Mouse (Mus musculus): ENCODE data around the gene Crybb2.

The Crybb2 gene

GRCm38 (mm10) chr5:113031201-113031754 lies 38.6 kb downstream of the Crybb2 start:
- no peak for DNase-seq (ENCODE audit: low spot score in 2 of 2)

- no peak for DNase-seq (ENCODE audit: low spot score in 2 of 2)
Observed at GRCm38 (mm10) chr5:113030082-113030481, 39.8 kb downstream of the Crybb2 start.

- no peak for DNase-seq (ENCODE audit: low spot score in 2 of 2)
Observed at GRCm38 (mm10) chr5:113026706-113027105, 43.2 kb downstream of the Crybb2 start.

- no peak for DNase-seq (ENCODE audit: low spot score in 2 of 2)
Observed at GRCm38 (mm10) chr5:113024154-113024764, 45.7 kb downstream of the Crybb2 start.

- DNase-seq (ENCODE audit: low spot score in 2 of 2): peak; percentile 77 to 79
Observed at GRCm38 (mm10) chr5:113018190-113018589, 51.7 kb downstream of the Crybb2 start.

GRCm38 (mm10) chr5:113017004-113017403 lies 52.9 kb downstream of the Crybb2 start:
- no peak for DNase-seq (ENCODE audit: low spot score in 2 of 2)

GRCm38 (mm10) chr5:113015236-113016061 lies 54.5 kb downstream of the Crybb2 start, which contains the start of gene Grk3:
Gene Grk3, minus strand, starts transcription at chr5:113015791.
- DNase-seq (ENCODE audit: low spot score in 2 of 2): peak; percentile 63 to 65

- peak in 1 of 2 experiments; percentile 48 for DNase-seq (ENCODE audit: low spot score in 2 of 2)
Observed at GRCm38 (mm10) chr5:113014808-113015235, 55.1 kb downstream of the Crybb2 start.

GRCm38 (mm10) chr5:113014111-113014807 lies 55.7 kb downstream of the Crybb2 start:
- DNase-seq (ENCODE audit: low spot score in 2 of 2): no peak

GRCm38 (mm10) chr5:113011926-113012325 lies 58.0 kb downstream of the Crybb2 start:
- DNase-seq (ENCODE audit: low spot score in 2 of 2): no peak

GRCm38 (mm10) chr5:113009183-113009820 lies 60.6 kb downstream of the Crybb2 start:
- no peak for DNase-seq (ENCODE audit: low spot score in 2 of 2)

- DNase-seq (ENCODE audit: low spot score in 2 of 2): no peak
Observed at GRCm38 (mm10) chr5:113008496-113008895, 61.4 kb downstream of the Crybb2 start.
